Mouse (Mus musculus) cerebellum, adult 9-10 months (tissue): ENCODE measurements at regions not wholly inside any gene's neighbourhood (a gene's known extent, or its start where the extent isn't known, plus 50 kb on each side); places are given as distances from the start of the nearest gene placed in this dataset.

ENCODE experiments used
- DNase-seq: peaks from one replicate; pipeline ENCODE4 v3.0.0; 2022

GRCm38 (mm10) chr9:118204456-118204855, 54.5 kb upstream of the Cmc1 start:
- DNase-seq = no peak

GRCm38 (mm10) chr9:118206483-118206882, 56.5 kb upstream of the Cmc1 start:
- no peak for DNase-seq

- no peak for DNase-seq
Observed at GRCm38 (mm10) chr9:118219696-118220095, 69.7 kb upstream of the Cmc1 start.

GRCm38 (mm10) chr9:118221186-118221585, 71.2 kb upstream of the Cmc1 start:
- DNase-seq = no peak

GRCm38 (mm10) chr9:118227401-118228061, 77.6 kb upstream of the Cmc1 start:
- peak; percentile 80 for DNase-seq

GRCm38 (mm10) chr9:118228691-118229427, 78.9 kb upstream of the Cmc1 start:
- peak; percentile 96 for DNase-seq

GRCm38 (mm10) chr9:118240711-118241110, 90.7 kb upstream of the Cmc1 start:
- DNase-seq = no peak

- DNase-seq = no peak
Observed at GRCm38 (mm10) chr9:118246820-118247628, 97.0 kb upstream of the Cmc1 start.

GRCm38 (mm10) chr9:118253829-118254228, 103.9 kb upstream of the Cmc1 start:
- DNase-seq = peak; percentile 79

GRCm38 (mm10) chr9:118255200-118255733, 105.3 kb upstream of the Cmc1 start:
- no peak for DNase-seq

GRCm38 (mm10) chr9:118255751-118256266, 105.8 kb upstream of the Cmc1 start:
- no peak for DNase-seq

- DNase-seq = no peak
Observed at GRCm38 (mm10) chr9:118266298-118266697, 116.3 kb upstream of the Cmc1 start.

- DNase-seq = no peak
Observed at GRCm38 (mm10) chr9:118271681-118272080, 121.7 kb upstream of the Cmc1 start.

GRCm38 (mm10) chr9:118272713-118273407, 122.9 kb upstream of the Cmc1 start:
- no peak for DNase-seq

- no peak for DNase-seq
Observed at GRCm38 (mm10) chr9:118285481-118285880, 135.5 kb upstream of the Cmc1 start.

- no peak for DNase-seq
Observed at GRCm38 (mm10) chr9:118287606-118288005, 137.6 kb upstream of the Cmc1 start.

- DNase-seq = peak; percentile 54
Observed at GRCm38 (mm10) chr9:118292836-118293235, 142.9 kb upstream of the Cmc1 start.

- DNase-seq = peak; percentile 87
Observed at GRCm38 (mm10) chr9:118294011-118294410, 144.0 kb upstream of the Cmc1 start.

- DNase-seq = no peak
Observed at GRCm38 (mm10) chr9:118302785-118303384, 152.9 kb upstream of the Cmc1 start.

GRCm38 (mm10) chr9:118318357-118319140, 159.5 kb upstream of the Eomes start:
- no peak for DNase-seq

GRCm38 (mm10) chr9:118323796-118324195, 154.2 kb upstream of the Eomes start:
- no peak for DNase-seq
